Mouse (Mus musculus) C2C12 (cell line): ENCODE results near the gene Wdr45b. TPM values are rescaled to one million over a fixed set of nuclear protein-coding genes. Genes with fewer than 3 reads are reported as not detected.

Experiments used
- H3K27me3 ChIP-seq: one replicate; pipeline ENCODE4 v1.6.1; 2011; ENCODE audit not compliant: control insufficient read depth, insufficient read depth, insufficient read length
- H3K36me3 ChIP-seq: one replicate; pipeline ENCODE4 v1.6.1; 2011; ENCODE audit not compliant: control insufficient read depth, insufficient read depth
- H3K4me3 ChIP-seq: one replicate; pipeline ENCODE4 v1.5.1; 2011; ENCODE audit warnings: mild to moderate bottlenecking, control low read depth; ENCODE audit not compliant: poor library complexity, insufficient read depth, severe bottlenecking
- H3K79me2 ChIP-seq: one replicate; pipeline ENCODE4 v1.6.1; 2011; ENCODE audit not compliant: control insufficient read depth, insufficient read depth
- H3K79me3 ChIP-seq: one replicate; pipeline ENCODE4 v1.6.1; 2011; ENCODE audit warnings: low read depth, control low read depth
- H3ac ChIP-seq: one replicate; pipeline ENCODE3; 2011; ENCODE audit warnings: low read depth; ENCODE audit not compliant: control insufficient read depth, insufficient read length
- CEBPB ChIP-seq: IDR thresholded peaks from one replicate; pipeline ENCODE4 v1.6.1; 2011; ENCODE audit warnings: low read depth, mild to moderate bottlenecking, control low read depth, moderate library complexity
- CTCF ChIP-seq: IDR thresholded peaks from one replicate; pipeline ENCODE4 v1.5.1; 2011; ENCODE audit not compliant: control insufficient read depth, insufficient read depth, insufficient read length
- FOSL1 ChIP-seq: IDR thresholded peaks from one replicate; pipeline ENCODE4 v1.8.0; 2011; ENCODE audit warnings: mild to moderate bottlenecking, low read length; ENCODE audit not compliant: poor library complexity, insufficient read depth, severe bottlenecking
- MAX ChIP-seq: IDR thresholded peaks from one replicate; pipeline ENCODE4 v1.6.1; 2011; ENCODE audit warnings: mild to moderate bottlenecking, control low read depth
- MYOD1 ChIP-seq: IDR thresholded peaks from one replicate; pipeline ENCODE4 v1.6.1; 2011; ENCODE audit warnings: low read depth; ENCODE audit not compliant: control insufficient read depth, insufficient read length
- MYOG ChIP-seq: IDR thresholded peaks from one replicate; pipeline ENCODE4 v1.6.1; 2011; ENCODE audit not compliant: control insufficient read depth, insufficient read length; ENCODE audit errors: extremely low read depth
- USF1 ChIP-seq: IDR thresholded peaks from one replicate; pipeline ENCODE4 v1.6.1; 2011; ENCODE audit warnings: low read depth, mild to moderate bottlenecking, control low read depth, moderate library complexity
- polyA plus RNA-seq: library from polyadenylated mRNA; unstranded; fragments of >200 nt; fragmentation: generic; extraction: Trizol; gene quantifications from one replicate; pipeline ENCODE4 v1.2.1, GENCODE M21; 2012; ENCODE audit warnings: missing spikeins

Wdr45b gene
- polyA plus RNA-seq, 1 experiment, result 60.9 TPM

- H3K4me3 ChIP-seq, result no peak overlapping the region
- no peak overlapping the region for H3ac ChIP-seq
- TF ChIP-seq MYOD1, result no peak
- TF ChIP-seq MAX, result no peak
- no peak for TF ChIP-seq FOSL1
- no peak for TF ChIP-seq MYOG
- TF ChIP-seq CEBPB, result no peak
- no peak for TF ChIP-seq CTCF
- TF ChIP-seq USF1, result no peak
- H3K79me2 ChIP-seq, result no peaks in the 10 kb centered on the region
- H3K27me3 ChIP-seq, result no peaks in the 10 kb centered on the region
- H3K79me3 ChIP-seq, result no peaks in the 10 kb centered on the region
- no peaks in the 10 kb centered on the region for H3K36me3 ChIP-seq
Measured at GRCm38 (mm10) chr11:121380294-121380693, 26.0 kb upstream of the Wdr45b start.

DNA sequence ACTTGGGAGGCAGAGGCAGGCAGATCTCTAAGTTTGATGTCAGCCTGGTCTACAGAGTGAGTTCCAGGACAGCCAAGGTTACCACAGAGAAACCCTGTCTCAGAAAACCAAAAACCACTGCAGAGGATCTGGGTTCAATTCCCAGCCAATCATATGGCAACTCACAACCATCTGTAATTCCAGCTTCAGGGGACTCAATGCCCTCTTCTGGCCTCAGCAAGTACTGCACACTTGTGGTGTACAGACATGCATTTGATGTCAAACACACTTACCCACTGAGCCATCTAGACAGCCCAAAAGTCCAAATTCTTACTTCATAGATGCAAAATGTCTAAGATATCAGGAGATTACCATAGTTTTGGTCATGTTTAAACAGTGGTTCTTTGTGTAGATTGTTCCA is 24.4 kb upstream of the Wdr45b start:
- no peak for TF ChIP-seq FOSL1
- H3K27me3 ChIP-seq, result no peaks in the 10 kb centered on the region
- no peak overlapping the region for H3ac ChIP-seq

GRCm38 (mm10) chr11:121373305-121373704 is 19.1 kb upstream of the Wdr45b start:
- H3K79me2 ChIP-seq, result no peaks in the 10 kb centered on the region
- no peak overlapping the region for H3ac ChIP-seq
- no peak overlapping the region for H3K4me3 ChIP-seq
- TF ChIP-seq CTCF (no peak), MYOD1 (peak; percentile 55)
- no peaks in the 10 kb centered on the region for H3K27me3 ChIP-seq
- H3K79me3 ChIP-seq, result no peaks in the 10 kb centered on the region
- H3K36me3 ChIP-seq, result no peaks in the 10 kb centered on the region

More for the DNA sequence above, 24.4 kb upstream of the Wdr45b start:
- Histone ChIP-seq H3K79me2 (no peaks in the 10 kb centered on the region), H3K79me3 (no peaks in the 10 kb centered on the region), H3K36me3 (no peaks in the 10 kb centered on the region), H3K4me3 (no peak overlapping the region)

DNA sequence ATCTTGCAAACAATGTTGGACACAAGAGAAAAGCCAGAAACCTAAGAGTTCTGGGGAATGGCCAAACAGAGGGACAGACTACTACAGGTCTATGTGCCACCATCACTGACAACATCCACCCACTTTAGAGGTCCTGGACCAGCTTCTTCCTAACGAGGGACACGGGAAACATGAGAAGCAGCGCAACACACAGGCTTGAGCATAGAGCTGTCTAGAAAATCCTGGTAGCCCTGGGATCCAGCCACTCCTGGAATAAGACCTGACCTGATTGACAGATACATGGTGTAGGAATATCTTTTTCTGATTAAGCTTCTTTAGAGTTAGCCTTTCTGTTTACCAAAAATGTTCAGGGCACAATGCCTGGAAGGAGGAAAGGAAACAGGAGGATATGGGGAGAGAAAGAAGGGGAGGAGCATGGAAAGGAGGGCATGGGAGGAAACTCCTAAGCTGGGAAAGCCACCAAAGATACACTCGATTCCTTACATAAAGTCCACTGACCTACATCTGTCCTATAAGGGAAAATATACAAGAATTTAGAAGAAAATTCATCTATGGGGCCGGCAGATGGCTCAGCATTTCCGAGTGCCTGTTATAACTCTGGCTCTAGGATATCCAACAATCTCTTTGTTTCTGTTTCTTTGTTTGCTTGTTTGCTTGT is 16.2 kb upstream of the Wdr45b start:
- no peak for TF ChIP-seq CEBPB
- no peak for TF ChIP-seq MYOD1
- TF ChIP-seq CTCF, result no peak
- TF ChIP-seq USF1, result no peak
- TF ChIP-seq FOSL1, result no peak
- TF ChIP-seq MYOG, result no peak
- TF ChIP-seq MAX, result no peak
- Histone ChIP-seq H3K27me3 (no peaks in the 10 kb centered on the region), H3K4me3 (no peak overlapping the region), H3K36me3 (no peaks in the 10 kb centered on the region), H3ac (no peak overlapping the region), H3K79me3 (no peaks in the 10 kb centered on the region), H3K79me2 (no peaks in the 10 kb centered on the region)

- Histone ChIP-seq H3K79me3 (no peaks in the 10 kb centered on the region), H3K79me2 (no peaks in the 10 kb centered on the region), H3ac (no peak overlapping the region), H3K36me3 (no peaks in the 10 kb centered on the region), H3K27me3 (no peaks in the 10 kb centered on the region), H3K4me3 (no peak overlapping the region)
- no peak for TF ChIP-seq MAX
- TF ChIP-seq CEBPB, result no peak
- TF ChIP-seq CTCF, result no peak
- TF ChIP-seq MYOD1, result no peak
- TF ChIP-seq USF1, result no peak
- no peak for TF ChIP-seq FOSL1
- TF ChIP-seq MYOG, result no peak
Measured at GRCm38 (mm10) chr11:121369622-121370021, 15.4 kb upstream of the Wdr45b start.

DNA sequence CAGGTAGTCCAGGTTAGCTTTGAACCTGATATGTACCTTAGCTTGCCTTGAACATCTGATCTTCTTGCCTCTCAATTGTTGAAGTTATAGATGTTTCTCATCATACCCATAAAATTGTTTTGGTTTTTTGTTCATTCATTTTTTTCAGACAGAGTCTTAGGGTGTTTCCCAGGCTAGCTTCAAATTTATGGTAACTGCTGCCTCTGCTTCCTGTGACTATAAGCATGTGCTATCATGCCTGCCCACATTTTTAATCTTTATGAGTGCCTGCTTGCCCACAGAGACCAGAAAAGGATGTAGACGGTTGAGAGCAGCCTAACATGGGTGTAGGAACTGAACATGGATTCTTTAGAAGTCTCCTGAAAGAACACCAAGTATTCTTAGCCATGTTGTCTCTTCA is 14.5 kb upstream of the Wdr45b start:
- Histone ChIP-seq H3K36me3 (no peaks in the 10 kb centered on the region), H3ac (no peak overlapping the region), H3K4me3 (no peak overlapping the region), H3K79me3 (no peaks in the 10 kb centered on the region), H3K27me3 (no peaks in the 10 kb centered on the region), H3K79me2 (no peaks in the 10 kb centered on the region)
- TF ChIP-seq MYOG (no peak), CTCF (no peak), USF1 (no peak), MYOD1 (no peak), FOSL1 (no peak), CEBPB (no peak), MAX (no peak)
